Mouse (Mus musculus) embryonic facial prominence, embryonic 14.5 days (tissue): ENCODE data around the gene Col5a3. TPM values are rescaled to one million over a fixed set of nuclear protein-coding genes. Genes with fewer than 3 reads are reported as not detected.

Source experiments
- polyA plus RNA-seq: library from polyadenylated mRNA; unstranded; fragments of >200 nt; fragmentation: Nextera tagmentation; extraction: Ambion mirVana; gene quantifications from 2 replicates; pipeline ENCODE4 v1.2.1, GENCODE M21; 2014

Gene Col5a3
- polyA plus RNA-seq, 1 experiment from 2014 or later = 13.2 TPM

Other genes with a start within 250 kb of the Col5a3 start
- gene Zfp846, start 233.8 kb downstream of the Col5a3 start, polyA plus RNA-seq = 12.0 and 14.5 TPM in 2 replicates
- gene Ubl5, start 172.2 kb downstream of the Col5a3 start, polyA plus RNA-seq = 332 and 354 TPM in 2 replicates
- 11.5 and 14.3 TPM in 2 replicates for gene Fbxl12, start 170.3 kb downstream of the Col5a3 start, polyA plus RNA-seq
- gene Pin1, start 163.0 kb downstream of the Col5a3 start, polyA plus RNA-seq = 46.3 and 48.1 TPM in 2 replicates
- gene Olfm2, start 68.7 kb downstream of the Col5a3 start, polyA plus RNA-seq = 9.2 and 9.7 TPM in 2 replicates
- not detected in 2 replicates for gene Rdh8, start 3.4 kb upstream of the Col5a3 start, polyA plus RNA-seq
- 4.8 and 6.3 TPM in 2 replicates for gene A230050P20Rik, start 53.6 kb upstream of the Col5a3 start, polyA plus RNA-seq
- 3.4 and 4.2 TPM in 2 replicates for gene Angptl6, start 64.7 kb upstream of the Col5a3 start, polyA plus RNA-seq
- gene Ppan, start 73.1 kb upstream of the Col5a3 start, polyA plus RNA-seq = 65.7 and 76.3 TPM in 2 replicates
- gene Eif3g, start 83.6 kb upstream of the Col5a3 start, polyA plus RNA-seq = 245 and 273 TPM in 2 replicates
- 46.8 and 56.5 TPM in 2 replicates for gene Dnmt1, start 144.8 kb upstream of the Col5a3 start, polyA plus RNA-seq
- gene S1pr2, start 161.7 kb upstream of the Col5a3 start, polyA plus RNA-seq = 54.5 and 59.6 TPM in 2 replicates
- gene Mrpl4, start 187.7 kb upstream of the Col5a3 start, polyA plus RNA-seq = 110 and 119 TPM in 2 replicates
- 18.6 and 20.0 TPM in 2 replicates for gene Icam1, start 200.9 kb upstream of the Col5a3 start, polyA plus RNA-seq
- 0.65 and 0.69 TPM in 2 replicates for gene Icam4, start 214.3 kb upstream of the Col5a3 start, polyA plus RNA-seq
- gene Icam5, start 217.0 kb upstream of the Col5a3 start, polyA plus RNA-seq = 0.19 TPM in 1 of 2 replicates, not detected in the other